Mouse (Mus musculus): ENCODE data around the gene Dscam.

DNA sequence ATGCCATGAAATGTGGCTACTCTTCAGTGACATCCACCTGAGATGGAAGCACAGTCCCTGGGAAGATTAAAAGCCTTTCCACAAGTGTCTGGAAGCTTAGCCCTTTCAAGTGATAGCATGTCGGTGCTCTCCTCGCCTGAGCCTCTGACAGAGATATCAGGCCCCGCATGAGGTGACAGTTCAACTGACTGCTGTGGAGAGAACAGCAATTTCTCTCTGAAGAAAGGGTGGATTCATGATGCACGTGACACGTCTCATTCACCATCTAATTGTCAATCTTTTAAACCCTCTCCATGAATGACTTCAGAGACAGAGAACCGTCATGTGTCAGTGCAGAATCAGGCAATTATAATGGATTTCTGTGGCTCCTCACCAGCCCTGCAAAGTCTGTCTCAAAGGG is 416.2 kb downstream of the Dscam start:
- TF ChIP-seq CTCF (IDR thresholded peaks at IDR 0.05; ENCODE audit: low read depth, low read length) (no peak), POLR2A (IDR thresholded peaks at IDR 0.05; ENCODE audit: extremely low read depth, insufficient read depth, low read length) (no peak)
